Mouse (Mus musculus): Measurements from ENCODE around the gene Kif17.

Kif17 gene

DNA sequence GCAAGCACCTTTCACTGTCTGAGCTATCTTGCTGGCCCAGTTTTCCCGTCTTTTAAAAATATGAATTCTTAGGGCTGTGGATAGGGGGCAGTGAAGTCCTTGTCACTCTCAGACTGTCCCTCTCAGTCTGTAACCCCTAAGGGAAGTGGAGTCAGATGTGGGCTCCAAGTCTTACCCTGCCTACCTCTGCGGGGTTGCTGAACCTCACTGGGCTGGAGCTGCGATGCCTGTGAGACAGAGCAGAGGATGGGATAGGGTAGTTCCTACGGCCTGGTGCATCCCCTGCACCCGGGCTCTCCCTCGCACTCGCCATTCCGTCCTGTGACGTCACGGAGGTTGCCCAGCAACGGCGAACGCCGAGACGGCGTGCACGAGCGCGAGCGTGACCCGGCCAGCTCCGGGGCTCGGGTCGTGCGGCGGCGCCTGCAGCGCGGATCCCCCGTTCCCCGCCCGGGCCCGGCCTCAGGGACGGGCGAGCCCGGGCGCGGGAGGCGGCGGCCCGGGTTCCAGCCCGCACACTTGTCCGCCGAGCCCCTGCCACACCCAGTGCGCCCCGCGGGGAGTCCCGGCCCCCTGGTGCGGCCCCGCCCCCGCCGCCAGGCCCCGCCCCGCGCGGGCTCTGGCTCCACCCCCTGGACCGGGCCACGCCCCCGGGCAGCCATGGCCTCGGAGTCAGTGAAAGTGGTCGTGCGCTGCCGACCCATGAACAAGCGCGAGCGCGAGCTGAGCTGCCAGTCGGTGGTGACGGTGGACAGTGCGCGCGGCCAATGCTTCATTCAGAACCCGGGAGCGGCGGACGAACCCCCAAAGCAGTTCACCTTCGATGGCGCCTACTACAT lies 11.8 kb downstream of the Kif17 start:
- peak; percentile 72 for DNase-seq (ENCODE audit: low spot score)

- DNase-seq (ENCODE audit: low spot score): no peak
These were observed 17.6 kb downstream of the Kif17 start for GRCm38 (mm10) chr4:138267869-138268268.

GRCm38 (mm10) chr4:138272011-138272997 lies 22.1 kb downstream of the Kif17 start:
- DNase-seq (ENCODE audit: low spot score): no peak

GRCm38 (mm10) chr4:138278346-138278745 lies 28.1 kb downstream of the Kif17 start:
- DNase-seq (ENCODE audit: low spot score): no peak

DNA sequence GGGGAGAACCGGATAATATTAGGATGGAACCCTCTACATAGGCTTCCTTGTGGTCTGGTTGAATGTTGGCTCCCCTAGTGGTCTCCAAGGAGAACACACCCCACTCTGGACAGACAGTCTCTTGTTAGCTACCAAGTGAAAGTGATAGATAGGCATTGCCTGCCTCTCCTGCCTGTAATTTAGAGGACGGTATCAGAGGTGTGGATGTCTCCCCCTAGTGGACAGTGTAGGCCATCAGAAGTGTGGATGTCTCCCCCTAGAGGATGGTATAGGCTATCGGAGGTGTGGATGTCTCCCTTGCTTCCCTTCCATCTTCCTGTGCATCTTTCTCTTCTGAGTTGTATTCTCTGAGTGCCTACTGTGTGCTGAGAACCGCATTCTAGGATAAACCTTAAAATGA lies 32.6 kb downstream of the Kif17 start:
- no peak for DNase-seq (ENCODE audit: low spot score)

GRCm38 (mm10) chr4:138286411-138286810 lies 36.2 kb downstream of the Kif17 start:
- DNase-seq (ENCODE audit: low spot score): no peak

GRCm38 (mm10) chr4:138288691-138289090 lies 38.5 kb downstream of the Kif17 start:
- no peak for DNase-seq (ENCODE audit: low spot score)

- DNase-seq (ENCODE audit: low spot score): no peak
These were observed 41.8 kb downstream of the Kif17 start for GRCm38 (mm10) chr4:138292028-138292427.

DNA sequence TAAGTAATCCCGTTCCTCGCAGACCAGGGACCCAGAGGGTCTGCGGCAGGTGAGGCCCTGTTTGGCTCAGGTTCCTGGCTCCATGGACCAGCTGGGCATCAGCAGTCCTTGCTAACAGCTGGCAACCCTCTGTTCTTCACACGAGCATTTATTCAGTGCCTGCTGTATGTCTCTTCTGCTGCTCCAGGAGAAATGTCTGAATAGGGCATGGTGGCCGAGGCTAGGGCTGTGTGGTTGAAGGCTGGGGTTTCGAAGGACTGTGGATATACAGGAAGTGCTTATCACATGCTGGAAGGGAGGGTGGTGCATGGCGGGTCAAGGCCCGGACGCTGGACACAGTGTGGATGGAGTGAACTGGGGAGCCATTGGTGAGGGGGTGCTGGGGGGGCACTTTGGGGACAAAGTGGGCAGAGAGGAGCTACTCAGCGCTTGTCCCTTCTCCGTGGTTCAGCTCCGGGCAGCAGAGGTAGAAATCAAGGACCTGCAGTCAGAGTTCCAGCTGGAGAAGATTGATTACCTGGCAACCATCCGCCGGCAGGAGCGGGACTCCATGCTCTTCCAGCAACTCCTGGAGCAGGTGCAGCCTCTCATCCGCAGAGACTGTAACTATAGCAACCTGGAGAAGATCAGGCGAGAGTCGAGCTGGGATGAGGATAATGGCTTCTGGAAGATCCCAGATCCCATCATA lies 43.2 kb downstream of the Kif17 start:
- DNase-seq (ENCODE audit: low spot score): no peak

DNA sequence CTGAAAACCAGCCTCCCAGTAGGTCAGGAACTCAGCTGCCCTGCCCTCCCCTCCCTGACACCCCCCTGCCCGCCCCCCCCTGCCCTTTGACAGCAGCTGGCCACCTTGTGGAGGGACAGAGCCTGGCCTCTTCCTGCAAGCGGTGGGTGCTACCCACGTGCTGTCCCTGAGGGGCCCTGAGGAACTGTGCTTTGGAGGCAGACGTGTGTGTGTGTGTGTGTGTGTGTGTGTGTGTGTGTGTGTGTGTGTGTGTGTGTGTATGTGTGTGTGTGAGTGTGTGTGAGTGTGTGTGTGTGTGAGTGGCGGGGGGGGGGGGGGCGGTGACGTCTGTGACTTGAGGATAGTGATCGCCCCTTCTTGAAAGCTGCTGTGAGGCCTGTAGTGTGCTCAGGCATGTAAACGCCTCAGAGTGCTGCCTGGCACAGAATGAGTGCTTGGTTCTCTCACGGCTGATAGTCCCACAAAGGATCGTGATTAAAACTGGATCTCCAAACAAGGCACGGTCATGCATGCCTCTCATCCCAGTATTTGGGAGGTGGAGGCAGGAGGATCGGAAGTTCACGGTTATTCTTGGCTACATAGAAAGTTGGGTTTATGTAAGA lies 43.8 kb downstream of the Kif17 start:
- DNase-seq (ENCODE audit: low spot score): no peak

DNA sequence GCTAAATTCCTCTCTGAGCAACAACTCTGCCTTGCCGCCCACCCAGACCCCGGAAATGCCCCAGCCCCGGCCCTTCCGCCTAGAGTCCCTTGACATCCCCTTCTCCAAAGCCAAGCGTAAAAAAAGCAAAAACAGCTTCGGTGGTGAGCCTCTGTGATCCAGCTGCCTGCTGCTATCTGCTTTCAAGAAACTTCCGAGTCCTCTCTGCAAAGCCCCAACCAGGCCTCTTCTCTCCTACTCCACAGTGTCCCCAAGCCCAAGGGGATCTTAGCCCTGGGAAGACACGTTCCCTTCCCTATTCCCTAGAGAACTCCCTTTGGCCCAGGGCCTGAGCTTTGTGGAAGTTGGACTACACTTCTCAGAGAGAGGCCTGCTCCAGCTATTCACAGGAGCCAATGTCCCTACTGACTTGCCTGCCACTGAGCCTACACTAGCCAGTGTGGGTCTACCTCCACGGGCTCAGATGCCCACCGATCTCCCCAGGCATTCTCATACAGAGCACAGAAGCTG lies 51.1 kb downstream of the Kif17 start:
- no peak for DNase-seq (ENCODE audit: low spot score)

DNA sequence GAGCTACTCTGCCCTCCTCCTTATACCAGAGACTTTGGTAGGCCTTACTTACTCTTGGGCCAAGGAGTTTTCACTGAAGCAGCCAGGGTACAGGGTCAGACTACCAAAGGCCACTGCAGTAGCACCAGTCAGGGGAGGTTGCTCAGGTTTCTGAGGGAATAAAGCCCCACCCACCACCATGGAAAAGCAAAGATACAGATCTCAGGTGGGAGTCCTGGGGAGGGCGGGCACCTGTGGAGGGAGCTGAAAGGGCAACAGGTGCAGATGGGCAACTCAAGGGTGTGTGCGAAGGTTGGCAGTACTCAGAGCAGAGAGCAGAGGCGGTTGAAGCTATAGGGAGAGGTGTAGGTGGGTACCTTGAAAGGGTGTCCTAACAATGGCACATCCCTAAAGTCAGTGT lies 52.8 kb downstream of the Kif17 start:
- DNase-seq (ENCODE audit: low spot score): no peak

GRCm38 (mm10) chr4:138303742-138304141 lies 53.5 kb downstream of the Kif17 start:
- no peak for DNase-seq (ENCODE audit: low spot score)

DNA sequence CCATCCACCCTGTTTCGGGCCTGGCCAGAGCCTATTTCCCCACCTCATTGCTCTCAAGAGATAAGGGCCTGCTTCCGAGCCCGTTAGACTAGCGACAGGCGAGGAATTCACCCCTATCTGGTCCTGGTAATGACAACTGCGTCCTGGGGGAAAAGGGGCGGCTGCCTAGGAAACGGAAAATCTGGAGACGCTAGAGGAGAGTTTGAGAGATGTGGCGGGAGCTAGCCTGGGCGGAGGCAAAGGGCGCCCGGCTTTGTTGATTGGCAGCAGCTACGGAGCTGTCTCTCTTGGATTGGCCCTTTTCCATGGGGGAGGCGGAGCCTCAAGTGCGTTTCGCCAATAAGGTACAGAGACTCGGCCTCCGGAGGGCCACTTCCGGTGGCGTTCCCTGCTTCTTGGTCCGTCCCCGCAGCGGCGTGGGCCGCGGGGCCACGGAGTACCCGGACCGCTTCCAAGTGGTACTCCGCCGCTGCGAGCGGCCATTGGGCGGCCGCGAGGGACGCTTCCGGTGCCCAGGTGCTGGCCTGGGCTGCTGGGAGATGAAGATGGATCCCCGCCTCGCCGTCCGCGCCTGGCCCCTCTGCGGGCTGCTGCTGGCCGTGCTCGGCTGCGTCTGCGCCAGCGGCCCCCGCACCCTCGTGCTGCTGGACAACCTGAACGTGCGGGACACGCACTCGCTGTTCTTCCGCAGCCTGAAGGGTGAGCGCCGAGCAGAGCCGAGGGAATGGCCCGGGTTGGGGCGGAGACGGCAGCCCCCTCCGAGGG lies 54.3 kb downstream of the Kif17 start, which contains the start of gene Ddost:
TSS of gene Ddost (plus strand) at position 391 of the 765 bp plus-strand sequence.
- DNase-seq (ENCODE audit: low spot score): peak; percentile 88

GRCm38 (mm10) chr4:138307025-138307424 lies 56.8 kb downstream of the Kif17 start:
- no peak for DNase-seq (ENCODE audit: low spot score)

DNA sequence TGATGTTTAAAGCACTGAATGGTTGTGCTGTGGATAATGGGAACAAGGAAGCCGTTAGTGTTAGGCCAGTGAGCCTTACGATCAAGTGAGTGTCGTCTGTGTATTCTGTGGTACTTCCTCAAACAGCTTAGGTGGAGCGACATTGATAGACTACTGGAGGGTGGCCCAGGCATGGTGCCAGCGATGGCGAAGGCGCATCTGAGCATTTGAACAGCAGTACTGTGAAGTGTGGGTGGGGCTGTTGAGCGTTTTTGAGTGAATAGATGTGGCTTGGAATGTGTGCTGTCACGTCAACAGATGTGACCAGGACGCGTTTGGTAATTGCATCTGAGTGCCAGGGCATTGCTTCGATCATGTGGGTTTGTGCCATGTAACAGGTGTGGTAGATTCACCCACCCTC lies 57.5 kb downstream of the Kif17 start:
- no peak for DNase-seq (ENCODE audit: low spot score)

DNA sequence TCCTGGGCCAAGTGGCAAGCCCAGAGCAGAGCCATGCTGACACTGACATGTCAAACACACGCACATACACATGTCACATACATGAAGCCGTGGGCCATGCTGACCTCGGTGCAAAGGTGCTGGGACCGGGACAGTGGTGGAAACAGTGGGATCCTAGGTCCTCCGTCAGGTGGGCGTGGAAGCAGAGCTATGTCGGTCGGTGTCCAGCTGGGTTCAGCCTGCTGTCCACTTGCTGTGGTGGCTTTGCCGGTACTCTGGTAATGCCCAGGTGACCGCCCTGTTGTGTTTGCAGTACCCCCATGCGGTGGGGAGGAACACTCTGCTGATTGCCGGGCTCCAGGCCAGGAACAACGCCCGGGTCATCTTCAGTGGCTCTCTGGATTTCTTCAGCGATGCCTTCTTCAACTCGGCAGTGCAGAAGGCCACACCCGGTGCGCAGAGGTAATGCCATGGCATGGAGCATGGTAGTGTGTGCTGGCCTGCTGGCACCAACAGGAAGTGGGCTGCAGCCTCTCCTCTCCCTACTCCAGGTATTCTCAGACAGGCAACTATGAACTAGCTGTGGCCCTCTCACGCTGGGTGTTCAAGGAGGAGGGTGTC lies 60.2 kb downstream of the Kif17 start:
- no peak for DNase-seq (ENCODE audit: low spot score)

DNA sequence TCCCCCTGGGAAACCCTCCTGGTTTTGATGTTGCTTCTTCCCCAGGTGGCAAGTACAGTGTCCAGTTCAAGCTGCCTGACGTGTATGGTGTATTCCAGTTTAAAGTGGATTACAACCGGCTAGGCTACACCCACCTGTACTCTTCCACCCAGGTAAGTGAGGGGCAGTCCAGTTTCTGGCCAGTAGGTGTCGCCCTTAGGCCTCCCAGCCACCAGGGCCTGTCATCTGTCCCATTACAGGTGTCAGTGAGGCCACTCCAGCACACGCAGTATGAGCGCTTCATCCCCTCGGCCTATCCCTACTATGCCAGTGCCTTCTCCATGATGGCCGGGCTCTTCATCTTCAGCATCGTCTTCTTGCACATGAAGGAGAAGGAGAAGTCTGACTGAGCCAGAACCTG lies 61.4 kb downstream of the Kif17 start:
- DNase-seq (ENCODE audit: low spot score): no peak

DNA sequence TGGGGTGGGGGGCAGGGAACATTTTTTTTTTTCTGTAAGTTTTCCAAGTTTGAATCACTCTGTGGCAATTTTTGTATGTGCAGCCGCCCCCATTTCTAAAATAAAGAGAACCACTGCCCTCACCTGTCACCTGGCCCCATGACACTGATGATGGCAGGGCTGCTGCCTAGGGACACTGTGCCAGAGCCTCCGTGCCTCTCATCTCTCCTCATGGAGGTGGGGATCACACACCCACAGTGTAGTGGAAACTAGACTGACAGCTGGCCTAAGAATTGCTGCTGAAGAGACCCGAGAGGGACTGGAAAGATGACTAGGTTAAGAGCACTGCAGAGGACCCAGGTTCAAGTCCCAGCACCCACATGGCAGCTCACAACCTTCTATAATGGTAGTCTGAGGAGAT lies 61.9 kb downstream of the Kif17 start:
- DNase-seq (ENCODE audit: low spot score): no peak

DNA sequence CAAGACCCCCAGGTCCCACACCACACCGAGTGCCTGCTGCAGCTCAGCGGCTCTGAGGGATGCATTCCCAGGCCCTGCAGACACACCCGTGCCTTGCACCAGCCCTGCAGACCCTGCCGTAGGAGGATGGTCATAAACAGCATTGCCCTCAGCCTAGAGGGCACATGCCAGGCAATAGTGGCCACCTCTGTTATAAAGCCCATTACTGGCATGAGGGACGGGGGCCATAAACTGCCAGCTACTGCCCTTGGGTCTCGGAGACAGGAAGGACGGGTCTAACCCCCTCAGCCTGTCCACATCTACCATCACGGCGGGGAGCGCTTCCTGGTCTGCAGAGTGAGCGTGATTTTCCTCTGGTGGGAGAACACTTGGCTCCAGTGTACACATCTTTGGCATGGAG lies 62.8 kb downstream of the Kif17 start:
- DNase-seq (ENCODE audit: low spot score): no peak

All from urinary bladder, postnatal 10 days (tissue).